Mouse (Mus musculus): ENCODE measurements at regions not wholly inside any gene's neighbourhood (a gene's known extent, or its start where the extent isn't known, plus 50 kb on each side); places are given as distances from the start of the nearest gene placed in this dataset.

DNA sequence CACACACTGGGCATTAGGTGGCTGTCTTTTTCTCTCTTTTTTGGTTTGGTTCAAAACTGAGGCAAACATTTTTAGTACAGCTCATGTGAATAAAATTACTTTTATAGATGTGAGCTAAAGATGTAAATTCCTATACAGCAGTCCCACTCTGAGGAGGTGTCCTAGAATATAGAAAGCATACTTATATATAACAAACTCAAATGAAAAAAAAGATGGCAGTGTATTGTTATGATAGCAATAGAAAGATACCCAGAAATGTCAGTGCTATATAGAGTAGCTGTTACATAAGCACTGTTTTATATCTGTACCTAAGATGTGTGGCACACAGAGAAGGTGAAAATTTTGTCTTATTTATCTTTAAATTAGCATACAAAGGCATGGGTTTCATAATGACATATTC lies 156.1 kb downstream of the Mis18a start:
- H3K36me3 ChIP-seq (ENCODE audit: insufficient read depth, low read length): no peaks in the 10 kb centered on the region
- H3K27ac ChIP-seq (ENCODE audit: low read length): no peak overlapping the region
- H3K4me2 ChIP-seq (replicated peaks; ENCODE audit: low read depth, low read length): no peak overlapping the region
- H3K4me1 ChIP-seq (ENCODE audit: insufficient read depth, low read length): no peaks in the 10 kb centered on the region
- H3K27me3 ChIP-seq (ENCODE audit: insufficient read depth, low read length): no peaks in the 10 kb centered on the region
- H3K4me3 ChIP-seq (ENCODE audit: low read length): no peak overlapping the region
- no peak for ATAC-seq (ENCODE audit: low FRiP score, low TSS enrichment)
- H3K9me3 ChIP-seq (ENCODE audit: low read length): no peaks in the 10 kb centered on the region
- H3K9ac ChIP-seq (replicated peaks; ENCODE audit: low read length): no peak overlapping the region

DNA sequence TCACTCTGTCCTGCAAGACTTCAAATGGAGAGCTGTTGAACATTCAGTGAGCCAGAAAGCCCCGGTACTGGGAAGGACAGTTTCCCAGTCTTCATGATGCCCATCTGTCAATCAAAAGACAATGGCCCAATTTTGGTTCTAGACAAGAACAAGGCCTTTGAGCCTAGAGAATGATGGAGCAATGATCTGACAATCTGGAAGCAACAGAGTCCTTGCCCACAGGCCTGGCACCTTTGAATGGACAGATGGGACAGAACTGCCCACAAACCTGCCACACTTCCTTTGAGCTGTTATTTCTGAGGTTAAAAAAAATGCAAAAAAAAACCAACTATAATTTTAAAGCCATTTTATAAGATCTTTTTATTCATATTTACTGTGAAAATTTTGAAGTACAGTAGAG lies 157.4 kb downstream of the Mis18a start:
- H3K9me3 ChIP-seq (ENCODE audit: low read length): no peaks in the 10 kb centered on the region
- no peaks in the 10 kb centered on the region for H3K36me3 ChIP-seq (ENCODE audit: insufficient read depth, low read length)
- no peak overlapping the region for H3K4me2 ChIP-seq (replicated peaks; ENCODE audit: low read depth, low read length)
- ATAC-seq (ENCODE audit: low FRiP score, low TSS enrichment): no peak
- H3K9ac ChIP-seq (replicated peaks; ENCODE audit: low read length): no peak overlapping the region
- no peaks in the 10 kb centered on the region for H3K27me3 ChIP-seq (ENCODE audit: insufficient read depth, low read length)
- H3K4me1 ChIP-seq (ENCODE audit: insufficient read depth, low read length): no peaks in the 10 kb centered on the region
- H3K27ac ChIP-seq (ENCODE audit: low read length): no peak overlapping the region
- no peak overlapping the region for H3K4me3 ChIP-seq (ENCODE audit: low read length)
- WGBS: 89% methylated on average over 1 of the region's 1 CpGs

DNA sequence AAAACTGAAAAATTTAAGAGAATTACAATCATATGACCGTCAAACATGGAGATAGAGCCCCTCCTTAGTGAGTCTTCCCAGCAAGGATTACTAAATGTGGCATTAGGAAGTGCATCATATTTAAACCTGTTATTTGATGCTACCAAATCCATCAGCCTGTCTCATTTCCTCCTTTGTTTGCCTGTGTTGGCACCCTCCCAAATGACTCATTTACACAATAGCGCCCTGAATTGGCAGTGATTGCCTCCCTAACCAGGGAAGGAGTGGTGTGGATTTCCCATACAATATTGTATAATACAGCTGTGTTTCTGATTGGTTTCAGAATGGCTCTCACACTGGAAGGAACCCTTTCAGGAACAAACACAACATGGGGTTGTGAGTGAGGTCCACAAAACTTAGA lies 162.0 kb downstream of the Mis18a start:
- no peaks in the 10 kb centered on the region for H3K36me3 ChIP-seq (ENCODE audit: insufficient read depth, low read length)
- 54% methylated on average over 2 of the region's 2 CpGs for WGBS

DNA sequence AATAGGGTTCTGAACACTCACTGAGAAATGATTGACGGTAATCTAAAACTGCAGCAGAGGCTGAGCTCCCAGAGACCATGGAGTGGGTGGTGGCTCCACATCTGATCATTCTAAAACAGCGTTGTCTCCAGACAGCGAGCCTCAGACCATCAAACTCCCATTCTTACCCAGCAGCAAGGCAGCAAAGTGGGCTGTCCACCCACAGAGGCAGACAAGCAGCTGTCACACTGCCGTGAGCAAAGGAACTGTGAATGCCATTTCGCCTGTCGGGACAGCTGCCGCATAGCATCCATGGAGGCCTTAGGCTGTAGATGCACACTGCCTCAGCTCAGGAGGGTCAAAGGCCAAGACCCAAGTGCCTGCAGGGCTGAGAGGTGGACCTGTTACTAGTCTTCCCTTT lies 167.3 kb downstream of the Hunk start:
- no peaks in the 10 kb centered on the region for H3K36me3 ChIP-seq (ENCODE audit: insufficient read depth, low read length)
- ATAC-seq (ENCODE audit: low FRiP score, low TSS enrichment): no peak
- no peak overlapping the region for H3K4me2 ChIP-seq (replicated peaks; ENCODE audit: low read depth, low read length)
- H3K9me3 ChIP-seq (ENCODE audit: low read length): peaks cover 16% of the 10 kb centered on the region
- H3K27me3 ChIP-seq (ENCODE audit: insufficient read depth, low read length): no peaks in the 10 kb centered on the region
- no peak overlapping the region for H3K27ac ChIP-seq (ENCODE audit: low read length)
- 95% methylated on average over 7 of the region's 7 CpGs for WGBS
- no peak overlapping the region for H3K9ac ChIP-seq (replicated peaks; ENCODE audit: low read length)
- 0 out of 2 replicates have a peak, but pooled peaks cover 2% of the 10 kb centered on the region for H3K4me1 ChIP-seq (ENCODE audit: insufficient read depth, low read length)
- H3K4me3 ChIP-seq (ENCODE audit: low read length): no peak overlapping the region

More for the DNA sequence above, 162.0 kb downstream of the Mis18a start:
- no peaks in the 10 kb centered on the region for H3K9me3 ChIP-seq (ENCODE audit: low read length)
- ATAC-seq (ENCODE audit: low FRiP score, low TSS enrichment): no peak
- H3K4me2 ChIP-seq (replicated peaks; ENCODE audit: low read depth, low read length): no peak overlapping the region
- H3K27me3 ChIP-seq (ENCODE audit: insufficient read depth, low read length): no peaks in the 10 kb centered on the region
- H3K9ac ChIP-seq (replicated peaks; ENCODE audit: low read length): no peak overlapping the region
- no peak overlapping the region for H3K27ac ChIP-seq (ENCODE audit: low read length)
- no peaks in the 10 kb centered on the region for H3K4me1 ChIP-seq (ENCODE audit: insufficient read depth, low read length)
- H3K4me3 ChIP-seq (ENCODE audit: low read length): no peak overlapping the region

DNA sequence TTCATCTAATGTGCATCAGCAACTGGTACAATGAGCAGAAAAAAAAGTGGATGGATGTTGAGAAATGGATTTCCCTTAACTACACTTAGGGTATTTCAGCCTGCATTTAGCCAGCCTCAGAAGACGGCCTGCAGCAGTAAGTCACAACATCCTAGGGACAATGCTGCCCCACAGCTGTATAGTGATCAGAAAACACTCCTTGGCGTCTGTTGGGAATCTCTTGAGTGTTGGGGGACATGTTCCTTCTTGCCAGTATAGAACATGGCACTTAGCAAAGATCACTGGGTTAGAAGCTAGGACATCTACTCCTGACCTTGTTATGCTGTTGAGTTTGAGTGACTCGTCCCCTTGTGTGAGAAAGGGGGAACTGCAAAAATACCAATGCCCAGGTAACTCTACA lies 165.2 kb downstream of the Hunk start:
- Histone ChIP-seq H3K4me3 (ENCODE audit: low read length) (no peak overlapping the region), H3K27me3 (ENCODE audit: insufficient read depth, low read length) (no peaks in the 10 kb centered on the region), H3K9me3 (ENCODE audit: low read length) (peaks cover 16% of the 10 kb centered on the region), H3K9ac (replicated peaks; ENCODE audit: low read length) (no peak overlapping the region), H3K36me3 (ENCODE audit: insufficient read depth, low read length) (no peaks in the 10 kb centered on the region), H3K27ac (ENCODE audit: low read length) (no peak overlapping the region), H3K4me2 (replicated peaks; ENCODE audit: low read depth, low read length) (no peak overlapping the region), H3K4me1 (ENCODE audit: insufficient read depth, low read length) (0 out of 2 replicates have a peak, but pooled peaks cover 2% of the 10 kb centered on the region)
- 86% methylated on average over 3 of the region's 3 CpGs for WGBS
- no peak for ATAC-seq (ENCODE audit: low FRiP score, low TSS enrichment)

DNA sequence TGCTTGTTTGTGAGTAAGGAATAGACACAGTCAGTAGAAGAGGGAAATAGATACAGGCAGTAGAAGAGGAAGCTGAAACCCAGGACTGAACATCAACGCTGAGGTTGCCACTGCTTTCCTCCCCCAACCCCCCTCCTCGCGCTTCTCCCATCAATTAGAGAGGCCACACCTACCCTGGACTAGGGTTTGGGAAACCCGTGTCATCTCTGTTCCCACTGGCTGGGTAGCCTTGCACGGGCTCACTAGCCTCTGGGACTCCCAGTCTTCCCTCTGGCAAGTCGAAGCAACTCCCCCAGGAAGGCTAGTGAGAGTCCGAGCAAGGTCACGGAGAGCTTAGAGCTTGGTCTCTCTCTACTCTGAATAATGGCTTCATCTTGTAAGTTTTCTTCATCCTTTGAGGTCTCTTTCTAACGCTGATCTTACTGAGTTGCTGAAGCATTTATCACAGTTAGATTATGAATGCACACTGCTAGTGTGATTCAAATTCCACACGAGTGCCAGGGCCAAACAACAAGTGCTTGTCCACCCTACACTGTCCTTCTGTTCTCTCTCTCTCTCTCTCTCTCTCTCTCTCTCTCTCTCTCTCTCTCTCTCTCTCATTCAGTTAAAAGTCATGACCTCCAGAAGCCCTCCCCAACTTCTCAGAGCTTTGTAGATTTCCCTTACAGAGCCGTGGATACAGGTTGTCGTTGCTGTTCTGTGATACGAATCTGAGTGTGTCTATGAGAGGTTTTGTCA lies 164.4 kb downstream of the Hunk start:
- ATAC-seq (ENCODE audit: low FRiP score, low TSS enrichment): no peak
- 59% methylated on average over 13 of the region's 13 CpGs for WGBS

More for the DNA sequence above, 164.4 kb downstream of the Hunk start:
- Histone ChIP-seq H3K9ac (replicated peaks; ENCODE audit: low read length) (no peak overlapping the region), H3K4me3 (ENCODE audit: low read length) (no peak overlapping the region), H3K9me3 (ENCODE audit: low read length) (peaks cover 16% of the 10 kb centered on the region), H3K4me2 (replicated peaks; ENCODE audit: low read depth, low read length) (no peak overlapping the region), H3K4me1 (ENCODE audit: insufficient read depth, low read length) (peaks cover 6% of the 10 kb centered on the region; the same call in 1 of the 2 replicates), H3K27me3 (ENCODE audit: insufficient read depth, low read length) (no peaks in the 10 kb centered on the region), H3K27ac (ENCODE audit: low read length) (no peak overlapping the region), H3K36me3 (ENCODE audit: insufficient read depth, low read length) (no peaks in the 10 kb centered on the region)
